ENCODE assay signal across 8 mouse cellular contexts in the genomic region with DNA sequence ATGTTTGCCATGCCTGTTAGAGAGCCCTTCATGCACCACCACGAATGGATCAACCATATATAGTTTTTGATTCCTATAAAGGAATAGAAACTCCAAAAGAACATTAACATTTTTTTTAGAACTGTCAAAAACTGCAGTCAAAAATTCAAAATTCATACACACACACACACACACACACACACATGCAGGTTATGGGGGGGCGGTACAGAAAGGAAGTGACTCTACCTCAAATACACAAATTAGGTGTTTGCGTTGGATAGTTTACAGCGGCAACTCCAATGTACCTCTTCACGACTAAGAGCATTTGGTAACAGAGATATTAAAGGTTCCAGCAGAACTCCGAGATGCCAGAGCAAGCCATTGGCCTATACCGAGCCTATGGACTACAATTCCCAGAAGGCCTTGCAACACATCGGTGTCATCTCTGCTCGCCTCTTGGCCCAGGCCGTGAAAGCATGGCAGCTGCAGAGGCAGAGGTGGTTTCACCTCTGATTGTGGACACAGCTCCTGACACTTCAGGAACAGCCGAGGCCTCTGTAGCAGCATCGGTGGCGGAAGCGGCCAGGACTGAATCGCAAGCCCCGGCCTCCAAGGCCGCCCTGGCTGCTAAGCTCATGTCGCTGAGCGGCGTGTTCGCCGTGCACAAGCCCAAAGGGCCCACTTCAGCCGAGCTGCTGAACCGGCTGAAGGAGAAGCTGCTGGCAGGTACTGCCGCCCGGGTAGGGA. TPM values are rescaled to one million over a fixed set of nuclear protein-coding genes. Genes with fewer than 3 reads are reported as not detected.
DNase-seq lines count a peak whose midpoint lies in the region; ATAC-seq lines count a peak whose summit lies in the region.

A gene (plus strand): TSS at position 421 of the 726 bp plus-strand sequence.

- 5% methylated on average over 26 of the region's 26 CpGs for WGBS in heart, embryonic 14.5 days
- WGBS in liver, embryonic 13.5 days (ENCODE audit: insufficient replicate concordance): 5% methylated on average over 26 of the region's 26 CpGs
- WGBS in stomach, embryonic 16.5 days: 5% methylated on average over 26 of the region's 26 CpGs

- H3K36me3 ChIP-seq in heart, embryonic 14.5 days (ENCODE audit: control insufficient read depth, insufficient read depth, low read length): no peaks in the 10 kb centered on the region
- H3K36me3 ChIP-seq in liver, embryonic 13.5 days: no peaks in the 10 kb centered on the region
- no peaks in the 10 kb centered on the region for H3K36me3 ChIP-seq in stomach, embryonic 16.5 days (ENCODE audit: control insufficient read depth, insufficient read depth, low read length)

- peak within 1 kb of the TSS; percentile 78 for H3K4me2 ChIP-seq in heart, embryonic 14.5 days (ENCODE audit: low read length)
- peak within 1 kb of the TSS; percentile 70 for H3K4me2 ChIP-seq in liver, embryonic 13.5 days
- H3K4me2 ChIP-seq in stomach, embryonic 16.5 days (ENCODE audit: low read depth, low read length): peak within 1 kb of the TSS; percentile 84

- H3K27me3 ChIP-seq in heart, embryonic 14.5 days (ENCODE audit: control insufficient read depth, insufficient read depth, low read length): no peaks in the 10 kb centered on the region
- H3K27me3 ChIP-seq in liver, embryonic 13.5 days: no peaks in the 10 kb centered on the region
- H3K27me3 ChIP-seq in stomach, embryonic 16.5 days (ENCODE audit: control insufficient read depth, insufficient read depth, low read length): no peaks in the 10 kb centered on the region

- DNase-seq in CD8-positive naive resting alpha-beta T cell, adult 2 months (ENCODE audit: low read depth in 2 of 2, low spot score in 2 of 2): peak; percentile 65 to 76
- DNase-seq in c-Kit-negative CD71-positive TER-119-positive erythroid progenitor cells, embryonic 14.5 days (ENCODE audit: low read depth, low spot score): peak; percentile 34
- DNase-seq in fibroblast of lung, adult 2 months (ENCODE audit: low read depth): peak; percentile 63
- DNase-seq in kidney, postnatal 14 days: peak; percentile 89
- DNase-seq in liver, embryonic 13.5 days: peak; percentile 66
- peak; percentile 82 for DNase-seq in neural tube, embryonic 10.5 days (ENCODE audit: extremely low spot score, low spot score)

- peak; percentile 90 for ATAC-seq in heart, embryonic 14.5 days (ENCODE audit: insufficient number of reproducible peaks, insufficient read depth, low FRiP score, low read depth)
- peak; percentile 95 for ATAC-seq in liver, embryonic 13.5 days (ENCODE audit: low read depth)
- ATAC-seq in stomach, embryonic 16.5 days (ENCODE audit: insufficient read depth, low FRiP score): peak; percentile 97

- H3K4me1 ChIP-seq in heart, embryonic 14.5 days (ENCODE audit: control insufficient read depth in 2 of 2, insufficient read depth in 2 of 2, low read length in 2 of 2): peaks cover 0 to 10% of the 10 kb centered on the region in 2 experiments; a peak in 1 of 4 replicates
- peaks cover 9% of the 10 kb centered on the region for H3K4me1 ChIP-seq in liver, embryonic 13.5 days (replicated peaks)
- peaks cover 12% of the 10 kb centered on the region for H3K4me1 ChIP-seq in stomach, embryonic 16.5 days (ENCODE audit: control insufficient read depth, insufficient read depth, low read length)

- peak within 1 kb of the TSS; percentile 53 to 69; a peak in 3 of 4 replicates for H3K27ac ChIP-seq in heart, embryonic 14.5 days (replicated peaks in 1 of 2; ENCODE audit: control insufficient read depth in 1 of 2, insufficient read depth in 1 of 2, low read depth in 2 of 2, low read length in 2 of 2)
- no peak within 1 kb of the TSS for H3K27ac ChIP-seq in liver, embryonic 13.5 days
- peak within 1 kb of the TSS; percentile 62 for H3K27ac ChIP-seq in stomach, embryonic 16.5 days (ENCODE audit: low read length)

- H3K9me3 ChIP-seq in heart, embryonic 14.5 days (ENCODE audit: control insufficient read depth, low read length): 0 out of 2 replicates have a peak, but pooled peaks cover 2% of the 10 kb centered on the region
- H3K9me3 ChIP-seq in liver, embryonic 13.5 days (replicated peaks): no peaks in the 10 kb centered on the region
- no peaks in the 10 kb centered on the region for H3K9me3 ChIP-seq in stomach, embryonic 16.5 days (replicated peaks; ENCODE audit: control insufficient read depth, low read length)

- peak within 1 kb of the TSS; percentile 92 to 95 for H3K4me3 ChIP-seq in heart, embryonic 14.5 days (ENCODE audit: control insufficient read depth in 1 of 2, insufficient read depth in 1 of 2, low read depth in 1 of 2, low read length in 2 of 2)
- H3K4me3 ChIP-seq in liver, embryonic 13.5 days (replicated peaks): peak within 1 kb of the TSS; percentile 74
- H3K4me3 ChIP-seq in stomach, embryonic 16.5 days (replicated peaks; ENCODE audit: low read length): peak within 1 kb of the TSS; percentile 72

- peak within 1 kb of the TSS; percentile 91 for H3K9ac ChIP-seq in heart, embryonic 14.5 days (ENCODE audit: low read length)
- peak within 1 kb of the TSS; percentile 79 for H3K9ac ChIP-seq in liver, embryonic 13.5 days
- H3K9ac ChIP-seq in stomach, embryonic 16.5 days (ENCODE audit: low read length): peak within 1 kb of the TSS; percentile 87

RNA-seq across cellular contexts. Expression of the gene that starts here (rescaled TPM):
- 10.3 and 12.0 TPM in 2 replicates for polyA plus RNA-seq in heart, embryonic 14.5 days (2014; fragmentation: Nextera tagmentation; extraction: Ambion mirVana)
- polyA plus RNA-seq in liver, embryonic 13.5 days (2015; fragmentation: Nextera tagmentation; extraction: Ambion mirVana): 12.4 and 13.1 TPM in 2 replicates
- polyA plus RNA-seq in stomach, embryonic 16.5 days (2015; fragmentation: Nextera tagmentation; extraction: Ambion mirVana): 24.7 and 25.8 TPM in 2 replicates

Comparison
In these comparisons a context has a peak if more than half of its experiments do, and no peak if none do; other contexts are left out.
1. DNase-seq: peak in every context shown above with its lines; median percentile 89 in kidney, postnatal 14 days; 82 in neural tube, embryonic 10.5 days; 70 in CD8-positive naive resting alpha-beta T cell, adult 2 months; 66 in liver, embryonic 13.5 days; 63 in fibroblast of lung, adult 2 months; 34 in c-Kit-negative CD71-positive TER-119-positive erythroid progenitor cells, embryonic 14.5 days.